Mouse (Mus musculus): ENCODE data around the gene Ighmbp2.

GRCm38 (mm10) chr19:3282572-3283467 lies at the start of gene Ighmbp2, which contains the start of gene Mrpl21:
- TF ChIP-seq CTCF (IDR thresholded peaks at IDR 0.05; ENCODE audit: low read depth, low read length) (no peak), POLR2A (IDR thresholded peaks at IDR 0.05; ENCODE audit: extremely low read depth, insufficient read depth, low read length) (0 out of 2 replicates have a peak, but pooled peaks have one; percentile 47)

All from liver, adult 2 months (tissue).